ENCODE assay signal across 9 mouse cellular contexts in genomic region chrX:73312522-73312921, GRCm38 (mm10). TPM values are rescaled to one million over a fixed set of nuclear protein-coding genes. Genes with fewer than 3 reads are reported as not detected.
DNase-seq lines count a peak whose midpoint lies in the region; ATAC-seq lines count a peak whose summit lies in the region.
"Had no signal": no experiment of that assay in that cellular context is flagged by ENCODE, and none has a peak within 500 bp of the region (broad histone marks: within the 10 kb centered on the region; RNA-seq: fewer than 3 reads in every experiment).

No protein-coding gene starts in this region.

- no peak for ATAC-seq in forebrain, embryonic 16.5 days

- no peak overlapping the region for H3K9ac ChIP-seq in forebrain, embryonic 16.5 days (replicated peaks; ENCODE audit: low read depth, low read length)

- H3K36me3 ChIP-seq in forebrain, embryonic 16.5 days (ENCODE audit: control insufficient read depth, insufficient read depth) = no peaks in the 10 kb centered on the region

- intact Hi-C loops in gastrocnemius, postnatal 36 days (cut with DNase I) = loop anchor here (5.0 kb wide), 1 partner anchor 115 kb away; no protein-coding TSS in a partner anchor
- intact Hi-C loops in left cerebral cortex, postnatal 10 days (cut with DNase I) = loop anchor here (5.0 kb wide), 1 partner anchor 120 kb away; no protein-coding TSS in a partner anchor

- WGBS in forebrain, embryonic 16.5 days = 39% methylated on average over 3 of the region's 3 CpGs

- no peaks in the 10 kb centered on the region for H3K4me1 ChIP-seq in forebrain, embryonic 16.5 days (replicated peaks; ENCODE audit: control insufficient read depth, insufficient read depth, low read length)

- H3K9me3 ChIP-seq in forebrain, embryonic 16.5 days (ENCODE audit: control insufficient read depth, low read length) = no peaks in the 10 kb centered on the region

- H3K27me3 ChIP-seq in forebrain, embryonic 16.5 days (replicated peaks; ENCODE audit: control insufficient read depth, insufficient read depth, low read length) = no peaks in the 10 kb centered on the region

- H3K27ac ChIP-seq in forebrain, embryonic 16.5 days (ENCODE audit: low read length) = no peak overlapping the region

- no peak overlapping the region for H3K4me2 ChIP-seq in forebrain, embryonic 16.5 days (ENCODE audit: low read length)

- peak; percentile 13 for DNase-seq in gastrocnemius, adult 18-20 months (ENCODE audit: low spot score)
- DNase-seq in gastrocnemius, postnatal 36 days = no peak
- DNase-seq in urinary bladder, postnatal 14 days (ENCODE audit: low spot score) = peak; percentile 13
- no peak for DNase-seq in urinary bladder, postnatal 10 days (ENCODE audit: low spot score)
- DNase-seq in cerebellum, postnatal 14 days = peak; percentile 41 to 43
- DNase-seq in left cerebral cortex, postnatal 10 days (ENCODE audit: extremely low spot score in 1 of 2, low spot score in 2 of 2) = peak; percentile 7 to 20
- DNase-seq in right cerebral cortex, postnatal 14 days = peak; percentile 18

- H3K4me3 ChIP-seq in forebrain, embryonic 16.5 days (replicated peaks; ENCODE audit: low read length) = no peak overlapping the region

RNA-seq across cellular contexts. Expression of gene Xlr5a, which starts 19.7 kb away (rescaled TPM):
- not detected for total RNA-seq in gastrocnemius, adult 18-20 months (2021)
- not detected for total RNA-seq in gastrocnemius, postnatal 36 days (2021)
- not detected for total RNA-seq in left cerebral cortex, postnatal 10 days (2021)
- not detected in 2 replicates for polyA plus RNA-seq in forebrain, embryonic 16.5 days (2015; fragmentation: Nextera tagmentation; extraction: Ambion mirVana)
- polyA plus RNA-seq: intestine, embryonic 14.5 days had no signal

RNA-seq across cellular contexts. Expression of gene Xlr5c, which starts 19.7 kb away (rescaled TPM):
- not detected for total RNA-seq in gastrocnemius, adult 18-20 months (2021)
- not detected for total RNA-seq in gastrocnemius, postnatal 36 days (2021)
- not detected for total RNA-seq in left cerebral cortex, postnatal 10 days (2021)
- polyA plus RNA-seq in forebrain, embryonic 16.5 days (2015; fragmentation: Nextera tagmentation; extraction: Ambion mirVana) = not detected in 2 replicates
- polyA plus RNA-seq: intestine, embryonic 14.5 days had no signal

RNA-seq across cellular contexts. Expression of gene Gm45015, which starts 24.1 kb away (rescaled TPM):
- total RNA-seq in gastrocnemius, adult 18-20 months (2021) = not detected
- total RNA-seq in gastrocnemius, postnatal 36 days (2021) = not detected
- not detected for total RNA-seq in left cerebral cortex, postnatal 10 days (2021)
- polyA plus RNA-seq in forebrain, embryonic 16.5 days (2015; fragmentation: Nextera tagmentation; extraction: Ambion mirVana) = not detected in 2 replicates
- polyA plus RNA-seq: intestine, embryonic 14.5 days had no signal

RNA-seq across cellular contexts. Expression of gene Zfp275, which starts 29.9 kb away (rescaled TPM):
- 1 to 10 TPM; 4.1 to 4.5 TPM for total RNA-seq in gastrocnemius, adult 18-20 months (2021)
- total RNA-seq in gastrocnemius, postnatal 36 days (2021) = 1 to 10 TPM; 4.4 to 5.6 TPM
- total RNA-seq in left cerebral cortex, postnatal 10 days (2021) = 10 to 100 TPM; 16.8 to 17.5 TPM
- 13.2 and 14.1 TPM in 2 replicates for polyA plus RNA-seq in forebrain, embryonic 16.5 days (2015; fragmentation: Nextera tagmentation; extraction: Ambion mirVana)

RNA-seq across cellular contexts. Expression of gene Xlr3c, which starts 47.3 kb away (rescaled TPM):
- total RNA-seq in gastrocnemius, adult 18-20 months (2021) = under 1 TPM in 1 of 2 experiments, not detected in 1; 0.80 TPM
- total RNA-seq in gastrocnemius, postnatal 36 days (2021) = not detected
- not detected for total RNA-seq in left cerebral cortex, postnatal 10 days (2021)
- polyA plus RNA-seq in forebrain, embryonic 16.5 days (2015; fragmentation: Nextera tagmentation; extraction: Ambion mirVana) = not detected in 2 replicates
- polyA plus RNA-seq: intestine, embryonic 14.5 days had no signal

Comparison
In these comparisons a context has a peak if more than half of its experiments do, and no peak if none do; other contexts are left out.
1. DNase-seq: peak in gastrocnemius, adult 18-20 months (single experiment), urinary bladder, postnatal 14 days (single experiment), cerebellum, postnatal 14 days (2 of 2), left cerebral cortex, postnatal 10 days (2 of 2) and right cerebral cortex, postnatal 14 days (single experiment); none in gastrocnemius, postnatal 36 days (0 of 2) and urinary bladder, postnatal 10 days (single experiment).